Mouse (Mus musculus): ENCODE measurements around the gene Mfsd11. TPM values are rescaled to one million over a fixed set of nuclear protein-coding genes. Genes with fewer than 3 reads are reported as not detected.

Gene Mfsd11
- 6.5 and 6.9 TPM in 2 replicates for polyA plus RNA-seq (2012; rRNA removed)

GRCm38 (mm10) chr11:116852291-116852890, at the start of gene Mfsd11:
Gene Mfsd11, plus strand, starts transcription at chr11:116852440.

DNA sequence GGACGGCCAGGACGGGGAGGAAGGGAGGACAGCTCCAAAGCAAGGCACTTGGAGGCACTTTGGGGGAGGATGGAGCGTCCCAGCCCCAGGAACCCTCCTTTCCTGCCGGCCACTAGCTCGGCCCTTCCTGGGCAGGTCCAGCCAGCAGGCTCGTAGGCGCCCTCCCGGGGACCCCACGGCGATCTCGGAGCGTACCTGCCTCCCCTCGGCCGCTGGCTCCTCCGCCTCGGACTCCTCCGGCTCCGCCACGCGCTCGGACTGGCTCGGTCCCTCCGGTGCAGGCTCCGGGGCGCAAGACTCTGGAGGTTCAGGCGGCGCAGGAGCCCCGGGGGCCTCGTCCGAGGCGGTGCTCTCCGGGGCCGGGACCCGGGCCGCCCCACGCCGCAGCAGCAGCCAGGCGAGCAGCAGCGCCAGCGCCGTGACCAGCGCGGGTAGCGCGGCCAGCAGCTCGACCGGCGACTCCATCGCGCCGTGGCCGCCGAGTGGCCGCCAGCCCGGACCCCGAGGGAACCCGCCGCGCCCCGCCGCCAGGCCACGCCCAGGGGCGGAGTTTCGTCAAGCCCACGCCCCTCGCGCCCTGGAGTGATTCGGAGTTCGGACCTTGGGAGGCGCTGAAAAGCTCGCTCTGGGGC, 24.6 kb upstream of the Mfsd11 start, which contains the start of gene Mxra7:
TSS of gene Mxra7 (minus strand) at position 513 of the 632 bp plus-strand sequence.

GRCm38 (mm10) chr11:116843261-116844233, 8.7 kb upstream of the Mfsd11 start, which contains the start of the genes Mettl23 and Jmjd6:
Gene Mettl23, plus strand, starts transcription at chr11:116843278.
Gene Jmjd6, minus strand, starts transcription at chr11:116843449.

GRCm38 (mm10) chr11:116852891-116853511, 761 bp downstream of the Mfsd11 start, which contains the start of gene Srsf2:
Gene Srsf2, minus strand, starts transcription at chr11:116853094.

GRCm38 (mm10) chr11:116918323-116919185, 66.3 kb downstream of the Mfsd11 start, which contains the start of gene Mgat5b:
Gene Mgat5b, plus strand, starts transcription at chr11:116918863.

Other genes with a start within 250 kb of the Mfsd11 start
- 9.3 and 11.2 TPM in 2 replicates for gene Rhbdf2, start 225.4 kb upstream of the Mfsd11 start, polyA plus RNA-seq (2012; rRNA removed)
- 0.16 and 0.19 TPM in 2 replicates for gene Prcd, start 198.9 kb upstream of the Mfsd11 start, polyA plus RNA-seq (2012; rRNA removed)
- 1.5 TPM in 2 replicates for gene Cygb, start 198.1 kb upstream of the Mfsd11 start, polyA plus RNA-seq (2012; rRNA removed)
- not detected in 2 replicates for gene St6galnac1, start 76.9 kb upstream of the Mfsd11 start, polyA plus RNA-seq (2012; rRNA removed)
- gene Mxra7, start 24.4 kb upstream of the Mfsd11 start, polyA plus RNA-seq (2012; rRNA removed), result 1.1 and 1.3 TPM in 2 replicates
- 17.5 and 18.0 TPM in 2 replicates for gene Mettl23, start 9.2 kb upstream of the Mfsd11 start, polyA plus RNA-seq (2012; rRNA removed)
- gene Jmjd6, start 9.0 kb upstream of the Mfsd11 start, polyA plus RNA-seq (2012; rRNA removed), result 15.6 and 16.7 TPM in 2 replicates
- gene Srsf2, start 654 bp downstream of the Mfsd11 start, polyA plus RNA-seq (2012; rRNA removed), result 234 and 240 TPM in 2 replicates
- gene Mgat5b, start 66.4 kb downstream of the Mfsd11 start, polyA plus RNA-seq (2012; rRNA removed), result not detected in 2 replicates